ENCODE assay signal across 12 mouse cellular contexts in the genomic region with DNA sequence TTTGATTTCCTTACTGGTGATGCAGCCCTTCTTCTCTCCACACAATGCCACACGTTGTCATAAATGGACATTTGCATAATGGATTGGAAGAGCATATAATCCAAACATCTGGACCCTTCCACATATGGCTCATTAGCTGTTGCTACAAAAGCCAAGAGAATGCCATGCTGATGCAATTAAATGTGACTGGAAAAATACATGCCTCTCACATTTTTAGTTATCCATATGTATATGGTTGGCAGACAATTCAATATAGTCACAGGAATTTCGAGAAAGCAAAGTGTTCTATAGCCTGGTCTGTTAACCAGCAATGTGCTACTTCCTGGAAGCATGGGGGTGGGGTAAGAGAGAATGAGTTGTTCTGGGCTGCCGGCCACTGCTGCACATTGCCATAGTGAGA.
DNase-seq lines count a peak whose midpoint lies in the region; ATAC-seq and TF ChIP-seq lines count a peak whose summit lies in the region.
"Had no signal": no experiment of that assay in that cellular context is flagged by ENCODE, and none has a peak within 500 bp of the region (broad histone marks: within the 10 kb centered on the region; RNA-seq: fewer than 3 reads in every experiment).

No protein-coding gene starts in this region.

- no peak overlapping the region for H3K4me3 ChIP-seq in lung, embryonic 14.5 days (ENCODE audit: low read depth, low read length)
- H3K4me3 ChIP-seq in forebrain, embryonic 14.5 days (ENCODE audit: low read depth, low read length) = no peak overlapping the region
- H3K4me3 ChIP-seq in hindbrain, embryonic 15.5 days = no peak overlapping the region
- no peak overlapping the region for H3K4me3 ChIP-seq in midbrain, embryonic 15.5 days
- H3K4me3 ChIP-seq: erythroblast, embryonic 14.5 days had no signal

- intact Hi-C loops in heart, postnatal 14 days (cut with DNase I) = no loop called here

- H3K27ac ChIP-seq in lung, embryonic 14.5 days (ENCODE audit: low read depth) = no peak overlapping the region
- H3K27ac ChIP-seq in forebrain, embryonic 14.5 days (ENCODE audit: low read depth, low read length) = peak overlapping the region; percentile 77; the same call in 1 of the 2 replicates
- H3K27ac ChIP-seq in hindbrain, embryonic 15.5 days (replicated peaks) = no peak overlapping the region
- no peak overlapping the region for H3K27ac ChIP-seq in midbrain, embryonic 15.5 days

- H3K4me2 ChIP-seq in lung, embryonic 14.5 days = no peak overlapping the region
- H3K4me2 ChIP-seq in forebrain, embryonic 14.5 days (ENCODE audit: low read length) = no peak overlapping the region
- H3K4me2 ChIP-seq in hindbrain, embryonic 15.5 days = no peak overlapping the region
- H3K4me2 ChIP-seq in midbrain, embryonic 15.5 days = no peak overlapping the region

- ATAC-seq in lung, embryonic 14.5 days (ENCODE audit: insufficient read depth) = peak; percentile 52; the same call in 1 of the 2 replicates
- peak; percentile 95 for ATAC-seq in forebrain, embryonic 14.5 days
- peak; percentile 83 for ATAC-seq in hindbrain, embryonic 15.5 days (ENCODE audit: low FRiP score, low read depth)
- peak; percentile 91 for ATAC-seq in midbrain, embryonic 15.5 days (replicated peaks)

- no peak overlapping the region for H3K9ac ChIP-seq in lung, embryonic 14.5 days
- no peak overlapping the region for H3K9ac ChIP-seq in forebrain, embryonic 14.5 days (ENCODE audit: low read length)
- no peak overlapping the region for H3K9ac ChIP-seq in hindbrain, embryonic 15.5 days
- no peak overlapping the region for H3K9ac ChIP-seq in midbrain, embryonic 15.5 days

- no peaks in the 10 kb centered on the region for H3K27me3 ChIP-seq in lung, embryonic 14.5 days (ENCODE audit: insufficient read depth, low read length)
- no peaks in the 10 kb centered on the region for H3K27me3 ChIP-seq in forebrain, embryonic 14.5 days (replicated peaks; ENCODE audit: control insufficient read depth, insufficient read depth, low read length)
- no peaks in the 10 kb centered on the region for H3K27me3 ChIP-seq in hindbrain, embryonic 15.5 days
- no peaks in the 10 kb centered on the region for H3K27me3 ChIP-seq in midbrain, embryonic 15.5 days (replicated peaks)

- no peaks in the 10 kb centered on the region for H3K36me3 ChIP-seq in lung, embryonic 14.5 days (ENCODE audit: insufficient read depth)
- H3K36me3 ChIP-seq in forebrain, embryonic 14.5 days (ENCODE audit: control insufficient read depth, insufficient read depth, low read length) = no peaks in the 10 kb centered on the region
- H3K36me3 ChIP-seq in hindbrain, embryonic 15.5 days = no peaks in the 10 kb centered on the region
- H3K36me3 ChIP-seq in midbrain, embryonic 15.5 days (replicated peaks) = no peaks in the 10 kb centered on the region

- no peaks in the 10 kb centered on the region for H3K9me3 ChIP-seq in lung, embryonic 14.5 days (ENCODE audit: low read depth, low read length)
- H3K9me3 ChIP-seq in forebrain, embryonic 14.5 days (replicated peaks; ENCODE audit: control insufficient read depth, low read length) = no peaks in the 10 kb centered on the region
- H3K9me3 ChIP-seq in hindbrain, embryonic 15.5 days = no peaks in the 10 kb centered on the region
- no peaks in the 10 kb centered on the region for H3K9me3 ChIP-seq in midbrain, embryonic 15.5 days

- no peaks in the 10 kb centered on the region for H3K4me1 ChIP-seq in lung, embryonic 14.5 days (ENCODE audit: insufficient read depth)
- 0 out of 2 replicates have a peak, but pooled peaks cover 5% of the 10 kb centered on the region for H3K4me1 ChIP-seq in forebrain, embryonic 14.5 days (ENCODE audit: control insufficient read depth, insufficient read depth, low read length)
- peaks cover 5% of the 10 kb centered on the region; the same call in 1 of the 2 replicates for H3K4me1 ChIP-seq in hindbrain, embryonic 15.5 days (replicated peaks)
- peaks cover 3% of the 10 kb centered on the region for H3K4me1 ChIP-seq in midbrain, embryonic 15.5 days

- DNase-seq in lung, embryonic 14.5 days = peak; percentile 47
- DNase-seq in lung, postnatal 25 days (ENCODE audit: low spot score) = no peak
- peak; percentile 85 for DNase-seq in forebrain, embryonic 14.5 days (ENCODE audit: low spot score)
- DNase-seq in heart, postnatal 14 days = no peak
- no peak for DNase-seq in adrenal gland, adult 8-10 months
- DNase-seq: cerebellum, adult 18-20 months; heart, adult 18-20 months; heart, postnatal 4 days; thymus, postnatal 36 days had no signal

- no peak for TF ChIP-seq CTCF in lung, embryonic 14.5 days (IDR thresholded peaks at IDR 0.05; ENCODE audit: low read depth)

- WGBS in lung, embryonic 14.5 days = 41% methylated on average over 3 of the region's 3 CpGs
- 20% methylated on average over 3 of the region's 3 CpGs for WGBS in forebrain, embryonic 14.5 days
- 36% methylated on average over 3 of the region's 3 CpGs for WGBS in hindbrain, embryonic 15.5 days
- WGBS in midbrain, embryonic 15.5 days = 18% methylated on average over 3 of the region's 3 CpGs

Comparison
In these comparisons a context has a peak if more than half of its experiments do, and no peak if none do; other contexts are left out.
1. DNase-seq: peak in lung, embryonic 14.5 days (single experiment) and forebrain, embryonic 14.5 days (single experiment); none in lung, postnatal 25 days (single experiment), heart, postnatal 14 days (0 of 2) and adrenal gland, adult 8-10 months (single experiment).
2. Peak in every context shown above with its lines, with median percentiles within 50 percentile points of each other: ATAC-seq.